8 mouse cellular contexts compared by ENCODE assay signal in genomic region chr12:70824729-70825650, GRCm38 (mm10). TPM values are rescaled to one million over a fixed set of nuclear protein-coding genes. Genes with fewer than 3 reads are reported as not detected.
A peak's percentile ranks its signal among the peaks of the same experiment; 100 is the strongest.
DNase-seq lines count a peak whose midpoint lies in the region; ATAC-seq and TF ChIP-seq lines count a peak whose summit lies in the region.

TSS of gene Frmd6 (plus strand) at chr12:70825514.

- DNase-seq in A20 (ENCODE audit: low read depth, low spot score): peak; percentile 94
- peak; percentile 99 for DNase-seq in heart, embryonic 10.5 days (ENCODE audit: low spot score)
- peak; percentile 76 for DNase-seq in liver, adult 2 months (ENCODE audit: extremely low read depth, low read depth, low spot score)
- DNase-seq in splenic B cell, adult 2 months (ENCODE audit: low read depth, low spot score): peak; percentile 97

- ATAC-seq in kidney, embryonic 16.5 days (ENCODE audit: low FRiP score, low TSS enrichment): peak; percentile 97

- peak within 1 kb of the TSS; percentile 91 for H3ac ChIP-seq in myocyte (ENCODE audit: control insufficient read depth, insufficient read length)

- H3K4me1 ChIP-seq in bone marrow macrophage, adult 2 months (ENCODE audit: control insufficient read depth, insufficient read depth, low read length): peaks cover 4% of the 10 kb centered on the region; the same call in 1 of the 2 replicates
- peaks cover 5% of the 10 kb centered on the region for H3K4me1 ChIP-seq in embryonic fibroblast, embryonic 13.5 days (ENCODE audit: control insufficient read depth, insufficient read depth, low read length)
- H3K4me1 ChIP-seq in heart, embryonic 10.5 days: peaks cover 22% of the 10 kb centered on the region
- H3K4me1 ChIP-seq in kidney, embryonic 16.5 days (ENCODE audit: insufficient read depth, low read length): peaks cover 21% of the 10 kb centered on the region
- H3K4me1 ChIP-seq in liver, adult 2 months (ENCODE audit: control insufficient read depth, insufficient read depth, low read length): peaks cover 7% of the 10 kb centered on the region

- H3K36me3 ChIP-seq in heart, embryonic 10.5 days: 0 out of 2 replicates have a peak, but pooled peaks cover 2% of the 10 kb centered on the region
- no peaks in the 10 kb centered on the region for H3K36me3 ChIP-seq in kidney, embryonic 16.5 days (ENCODE audit: insufficient read depth, low read length)
- H3K36me3 ChIP-seq in liver, adult 2 months (ENCODE audit: control insufficient read depth, insufficient read depth, low read length): no peaks in the 10 kb centered on the region
- H3K36me3 ChIP-seq in myocyte (ENCODE audit: control insufficient read depth, insufficient read depth): no peaks in the 10 kb centered on the region
- H3K36me3 ChIP-seq in splenic B cell, adult 2 months (ENCODE audit: control insufficient read depth, insufficient read depth, low read length, poor library complexity, severe bottlenecking): no peaks in the 10 kb centered on the region

- 0 out of 2 replicates have a peak, but pooled peaks have one; percentile 25 for TF ChIP-seq CTCF in bone marrow macrophage, adult 2 months (IDR thresholded peaks at IDR 0.05; ENCODE audit: low read depth, low read length)
- TF ChIP-seq CTCF in embryonic fibroblast, embryonic 13.5 days (IDR thresholded peaks at IDR 0.05; ENCODE audit: borderline replicate concordance, insufficient read depth, low read length): no peak
- peak; percentile 58 for TF ChIP-seq CTCF in liver, adult 2 months (IDR thresholded peaks at IDR 0.05; ENCODE audit: low read depth, low read length)

- H3K4me3 ChIP-seq in bone marrow macrophage, adult 2 months (ENCODE audit: insufficient read depth, low read length): peak within 1 kb of the TSS; percentile 88
- peak within 1 kb of the TSS; percentile 93 for H3K4me3 ChIP-seq in embryonic fibroblast, embryonic 13.5 days (ENCODE audit: insufficient read depth, low read length)
- peak within 1 kb of the TSS; percentile 82 for H3K4me3 ChIP-seq in heart, embryonic 10.5 days
- peak within 1 kb of the TSS; percentile 74 for H3K4me3 ChIP-seq in kidney, embryonic 16.5 days (ENCODE audit: low read length)
- H3K4me3 ChIP-seq in liver, adult 2 months (ENCODE audit: insufficient read depth, low read depth, low read length): peak within 1 kb of the TSS; percentile 95
- peak within 1 kb of the TSS; percentile 84 for H3K4me3 ChIP-seq in myocyte

- TF ChIP-seq POLR2A in bone marrow macrophage, adult 2 months (IDR thresholded peaks at IDR 0.05; ENCODE audit: borderline replicate concordance, low read depth, low read length): no peak
- TF ChIP-seq POLR2A in embryonic fibroblast, embryonic 13.5 days (IDR thresholded peaks at IDR 0.05; ENCODE audit: low read depth, low read length): peak; percentile 97
- TF ChIP-seq POLR2A in liver, adult 2 months (IDR thresholded peaks at IDR 0.05; ENCODE audit: extremely low read depth, insufficient read depth, low read length): peak; percentile 99
- peak; percentile 100 for TF ChIP-seq POLR2A in myocyte (IDR thresholded peaks at IDR 0.05; ENCODE audit: insufficient read length, low read depth)

- peaks cover 6% of the 10 kb centered on the region; the same call in 1 of the 2 replicates for H3K79me2 ChIP-seq in liver, adult 2 months (ENCODE audit: control insufficient read depth, insufficient read depth, low read length)
- H3K79me2 ChIP-seq in myocyte (ENCODE audit: control insufficient read depth, insufficient read depth): peaks cover 41% of the 10 kb centered on the region

- H3K27ac ChIP-seq in bone marrow macrophage, adult 2 months (ENCODE audit: insufficient read depth, low read depth, low read length): peak within 1 kb of the TSS; percentile 84
- H3K27ac ChIP-seq in embryonic fibroblast, embryonic 13.5 days (ENCODE audit: insufficient read depth, low read length): peak within 1 kb of the TSS; percentile 90
- peak within 1 kb of the TSS; percentile 98 for H3K27ac ChIP-seq in heart, embryonic 10.5 days
- peak within 1 kb of the TSS; percentile 98 for H3K27ac ChIP-seq in kidney, embryonic 16.5 days (ENCODE audit: low read length)
- H3K27ac ChIP-seq in liver, adult 2 months (replicated peaks; ENCODE audit: insufficient read depth, low read depth, low read length): peak within 1 kb of the TSS; percentile 96

- WGBS in heart, embryonic 10.5 days: under 1% methylated on average over 65 of the region's 75 CpGs
- under 1% methylated on average over 74 of the region's 75 CpGs for WGBS in kidney, embryonic 16.5 days
- WGBS in liver, adult 2 months: under 1% methylated on average over 75 of the region's 75 CpGs

- H3K27me3 ChIP-seq in heart, embryonic 10.5 days (ENCODE audit: insufficient read depth, poor library complexity, severe bottlenecking): no peaks in the 10 kb centered on the region
- no peaks in the 10 kb centered on the region for H3K27me3 ChIP-seq in kidney, embryonic 16.5 days (ENCODE audit: insufficient read depth, low read length)
- no peaks in the 10 kb centered on the region for H3K27me3 ChIP-seq in liver, adult 2 months (ENCODE audit: control insufficient read depth, insufficient read depth, low read length)
- no peaks in the 10 kb centered on the region for H3K27me3 ChIP-seq in myocyte (ENCODE audit: control insufficient read depth, insufficient read depth, insufficient read length)
- H3K27me3 ChIP-seq in splenic B cell, adult 2 months (ENCODE audit: control insufficient read depth, insufficient read depth, low read length, poor library complexity, severe bottlenecking): no peaks in the 10 kb centered on the region

- no peaks in the 10 kb centered on the region for H3K9me3 ChIP-seq in heart, embryonic 10.5 days
- no peaks in the 10 kb centered on the region for H3K9me3 ChIP-seq in kidney, embryonic 16.5 days (ENCODE audit: low read length)

- peak within 1 kb of the TSS; percentile 92 for H3K9ac ChIP-seq in kidney, embryonic 16.5 days (replicated peaks; ENCODE audit: low read length)
- peak within 1 kb of the TSS; percentile 92 for H3K9ac ChIP-seq in liver, adult 2 months (ENCODE audit: low read depth, low read length)

- peak within 1 kb of the TSS; percentile 82 for H3K4me2 ChIP-seq in kidney, embryonic 16.5 days (replicated peaks; ENCODE audit: low read depth, low read length)
- peak within 1 kb of the TSS; percentile 96 for H3K4me2 ChIP-seq in myocyte (ENCODE audit: low read depth)

TF ChIP-seq in myocyte, 11 proteins besides CTCF, POLR2A, EP300 and RAD21:
- TF ChIP-seq TCF3 (IDR thresholded peaks at IDR 0.05; ENCODE audit: insufficient read length, low read depth) (peak; percentile 64), MAX (IDR thresholded peaks at IDR 0.05; ENCODE audit: low read depth) (no peak), CEBPB (IDR thresholded peaks at IDR 0.05; ENCODE audit: insufficient read depth, poor library complexity, severe bottlenecking) (no peak), REST (IDR thresholded peaks at IDR 0.05; ENCODE audit: insufficient read depth, insufficient read length) (peak; percentile 40), USF1 (IDR thresholded peaks at IDR 0.05; ENCODE audit: low read depth) (no peak), SRF (IDR thresholded peaks at IDR 0.05; ENCODE audit: control insufficient read depth, insufficient read length, low read depth) (peak; percentile 29), MYOD1 (IDR thresholded peaks at IDR 0.05; ENCODE audit: control insufficient read depth in 1 of 3, insufficient read length in 2 of 3, low read depth in 2 of 3) (peak in 2 of 3 experiments; percentile 45 to 88), E2F4 (IDR thresholded peaks at IDR 0.05; ENCODE audit: insufficient read depth) (no peak), TCF12 (IDR thresholded peaks at IDR 0.05; ENCODE audit: insufficient read depth, poor library complexity, severe bottlenecking) (no peak), POLR2AphosphoS2 (IDR thresholded peaks at IDR 0.05; ENCODE audit: insufficient read length, low read depth) (peak; percentile 100), MYOG (IDR thresholded peaks at IDR 0.05; ENCODE audit: control insufficient read depth in 1 of 3, insufficient read depth in 1 of 3, insufficient read length in 2 of 3, low read depth in 2 of 3) (peak in 2 of 3 experiments; percentile 42 to 76)

RNA-seq across cellular contexts. Expression of gene Frmd6, which starts in this region (rescaled TPM):
- 7.2 and 8.1 TPM in 2 replicates for polyA plus RNA-seq in bone marrow macrophage, adult 2 months (2012; ENCODE audit: insufficient read depth, insufficient read length, missing spikeins)
- polyA plus RNA-seq in embryonic fibroblast, embryonic 13.5 days (2011; ENCODE audit: insufficient read length, low read depth, missing spikeins): 113 and 137 TPM in 2 replicates
- polyA plus RNA-seq in heart, embryonic 10.5 days (2016; fragmentation: Nextera tagmentation; extraction: Ambion mirVana): 20.1 and 20.4 TPM in 2 replicates
- polyA plus RNA-seq in kidney, embryonic 16.5 days (2015; fragmentation: Nextera tagmentation; extraction: Ambion mirVana): 21.8 and 22.7 TPM in 2 replicates
- total RNA-seq in liver, adult 2 months (2014; rRNA removed): 3.0 and 3.6 TPM in 2 replicates
- 1.3 and 1.4 TPM in 2 replicates for polyA plus RNA-seq in liver, adult 2 months (2012; rRNA removed)
- 11.7 TPM for polyA plus RNA-seq in myocyte (2012; fragmentation: generic; extraction: Trizol)

Comparison
In these comparisons a context has a peak if more than half of its experiments do, and no peak if none do; other contexts are left out.
1. Peak in every context shown above with its lines: DNase-seq, ATAC-seq, H3K4me3 ChIP-seq and H3K27ac ChIP-seq.